Mouse (Mus musculus) layer of hippocampus, adult 11-12 months (tissue): ENCODE data around the gene Usp54.

Experiments used
- DNase-seq: peaks from one replicate; pipeline ENCODE4 v3.0.0; 2022; ENCODE audit warnings: low spot score

Usp54 gene

DNA sequence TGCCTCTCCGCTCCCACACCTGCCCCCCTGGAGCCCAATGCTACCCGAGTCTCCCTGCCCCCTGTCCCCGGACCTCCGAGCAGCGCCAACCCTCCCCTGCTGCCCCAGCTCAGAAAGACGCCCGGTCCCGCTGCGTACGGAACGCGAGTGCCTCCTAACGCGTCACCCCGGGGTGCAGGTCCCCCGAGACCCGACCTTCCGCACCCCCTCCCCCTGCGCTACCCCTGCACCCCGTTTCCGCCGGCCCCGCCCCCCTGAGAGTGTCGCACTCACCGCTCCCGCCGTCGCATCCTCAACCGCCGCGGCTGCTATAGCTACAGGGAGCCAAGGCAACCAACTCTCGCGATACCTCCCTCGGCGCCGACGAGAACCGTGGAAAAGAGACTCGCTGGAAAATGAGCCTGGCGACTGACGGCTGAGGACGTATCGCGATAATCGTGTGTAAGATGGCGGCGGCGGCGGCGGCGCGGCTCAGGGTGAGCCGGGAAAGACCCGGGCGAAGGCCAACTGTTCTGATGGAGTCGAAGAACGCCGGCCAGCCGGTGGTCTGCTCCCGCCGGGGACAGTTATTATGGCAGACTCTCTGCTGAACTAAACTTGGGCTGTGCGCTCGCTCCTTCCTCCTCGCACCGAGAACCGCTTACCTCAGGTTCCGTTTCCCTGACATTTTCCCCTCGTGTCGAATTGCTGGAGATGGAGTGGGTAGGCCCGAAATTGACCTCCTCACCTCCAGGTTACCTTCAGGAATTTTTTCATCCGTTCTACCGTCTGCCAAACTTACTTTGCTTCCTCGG lies at the start of gene Usp54:
TSS of gene Usp54 (minus strand) at position 420 of the 794 bp plus-strand sequence.
- DNase-seq: peak; percentile 98

DNA sequence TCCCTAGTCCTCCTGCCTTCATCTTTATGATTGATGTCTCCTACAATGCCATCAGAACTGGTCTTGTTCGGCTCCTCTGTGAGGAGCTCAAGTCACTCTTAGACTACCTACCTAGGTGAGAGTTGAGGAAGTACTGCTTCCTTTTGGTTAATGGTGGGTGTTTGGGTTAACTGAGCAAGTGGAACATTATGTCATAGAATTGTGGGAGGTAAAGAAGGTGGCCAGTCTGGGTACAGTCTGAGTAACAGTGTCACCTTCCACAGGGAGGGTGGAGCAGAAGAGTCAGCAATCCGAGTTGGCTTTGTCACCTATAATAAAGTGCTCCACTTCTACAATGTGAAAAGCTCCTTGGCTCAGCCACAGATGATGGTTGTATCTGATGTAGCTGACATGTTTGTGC lies 48.1 kb upstream of the Usp54 start:
- no peak for DNase-seq

DNA sequence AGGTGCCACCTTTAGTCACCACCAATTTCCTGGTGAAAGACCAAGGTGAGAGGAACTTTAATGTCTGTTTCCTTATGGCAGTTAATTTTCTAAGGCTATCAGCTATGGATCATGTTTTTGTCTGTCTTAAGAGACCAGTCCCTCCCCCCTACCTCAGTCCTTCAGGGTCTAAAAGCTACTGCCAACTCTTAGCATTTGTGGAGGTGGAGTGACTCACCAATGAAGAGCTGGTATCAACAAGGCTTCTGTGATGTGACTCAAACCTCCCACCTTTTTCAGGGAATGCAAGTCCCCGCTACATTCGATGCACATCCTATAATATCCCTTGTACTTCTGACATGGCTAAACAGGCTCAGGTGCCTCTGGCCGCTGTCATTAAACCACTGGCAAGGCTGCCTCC lies 45.7 kb upstream of the Usp54 start:
- DNase-seq: no peak

DNA sequence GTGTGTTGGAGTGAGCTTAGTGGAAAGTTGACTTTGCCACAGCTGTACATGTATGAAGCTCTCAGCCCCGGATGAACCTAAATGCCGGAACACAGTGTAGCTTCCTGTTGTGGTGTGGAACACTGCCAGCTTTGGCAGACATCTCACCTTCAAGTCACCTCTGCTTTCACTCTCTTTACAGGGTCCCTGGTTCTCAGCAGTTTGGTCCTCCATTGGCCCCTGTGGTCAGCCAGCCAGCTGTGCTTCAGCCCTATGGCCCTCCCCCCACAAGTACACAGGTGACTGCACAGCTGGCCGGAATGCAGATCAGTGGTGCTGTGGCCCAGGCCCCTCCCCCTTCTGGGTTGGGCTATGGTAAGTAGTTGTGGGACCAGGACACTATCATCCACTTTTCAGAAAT lies 41.6 kb upstream of the Usp54 start:
- no peak for DNase-seq

DNA sequence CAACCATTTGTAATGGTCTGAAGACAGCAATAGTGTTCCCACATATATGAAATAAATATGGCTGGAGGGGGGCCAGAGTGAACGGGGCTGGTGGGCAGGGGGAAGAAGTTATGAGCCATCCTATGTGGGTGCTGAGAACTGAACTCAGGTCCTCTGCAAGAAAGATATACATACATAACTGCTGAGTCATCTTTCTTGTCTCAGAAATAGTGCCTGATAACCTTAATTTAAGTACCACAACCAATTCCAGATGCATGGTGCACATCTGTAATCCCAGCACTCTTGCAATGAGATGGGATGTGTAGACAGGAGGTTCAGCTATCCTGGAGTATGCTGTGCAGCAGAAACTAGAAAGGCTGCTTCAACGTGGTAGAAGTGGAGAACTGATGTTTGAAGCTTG lies 40.9 kb upstream of the Usp54 start:
- DNase-seq: no peak

DNA sequence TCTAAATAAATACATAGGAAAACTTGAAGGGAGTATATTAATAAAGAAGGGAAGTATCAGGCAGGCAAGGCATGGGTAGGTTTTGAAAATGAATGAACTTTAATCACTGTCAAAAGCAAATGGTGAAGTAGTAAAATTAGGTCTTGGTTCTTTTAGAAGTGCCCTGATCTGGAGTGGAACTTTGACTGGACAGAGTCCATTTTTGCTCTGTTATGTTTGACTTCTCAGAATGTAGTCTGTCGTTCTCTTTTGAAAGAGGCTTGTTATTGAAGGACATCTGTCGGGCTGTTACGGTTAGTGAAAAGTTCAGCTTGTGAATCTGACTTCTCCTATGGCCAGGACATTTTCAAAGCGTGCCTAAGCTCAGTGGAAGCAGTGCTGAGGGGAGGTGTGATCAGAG lies 37.0 kb upstream of the Usp54 start:
- no peak for DNase-seq

DNA sequence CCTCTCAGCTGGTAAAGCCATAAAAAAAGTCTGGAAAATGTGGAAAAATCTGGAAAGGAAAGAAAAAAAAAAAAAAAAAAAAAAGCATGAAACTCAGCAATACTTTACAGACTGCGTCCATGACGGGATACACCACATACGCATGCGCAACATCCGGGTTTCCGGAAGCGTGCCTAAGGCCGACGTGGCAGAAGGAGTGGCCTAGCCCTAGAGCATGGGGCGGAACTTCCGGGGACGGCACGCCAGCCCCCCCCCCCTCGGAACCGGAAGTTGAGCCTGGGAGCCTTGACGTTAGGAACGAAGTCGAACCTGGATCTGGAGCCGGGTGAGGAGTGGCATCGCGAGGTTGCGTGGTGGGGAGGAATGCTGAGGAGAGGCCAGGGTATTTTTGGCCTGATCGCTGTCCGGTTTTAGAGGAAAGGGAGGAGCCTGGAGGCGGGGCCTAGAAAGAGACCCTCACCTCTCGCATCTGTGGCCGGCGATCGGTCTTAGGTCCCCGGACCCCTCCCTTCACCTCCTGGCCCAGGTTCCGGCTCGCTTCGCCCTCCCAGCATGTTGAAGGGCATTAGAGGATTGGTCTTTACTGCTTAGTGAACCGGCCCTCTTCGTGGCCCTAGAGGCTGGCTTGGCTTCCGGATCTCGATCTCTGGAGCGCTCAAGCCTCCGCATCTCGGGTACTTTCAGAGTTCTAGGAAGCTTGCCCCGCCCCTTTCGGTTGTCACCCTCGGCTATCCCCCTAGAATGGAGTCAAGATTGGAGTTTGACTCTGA lies 33.4 kb upstream of the Usp54 start, which contains the start of gene Sec24c:
TSS of gene Sec24c (plus strand) at position 245 of the 770 bp plus-strand sequence.
- peak; percentile 94 for DNase-seq

DNA sequence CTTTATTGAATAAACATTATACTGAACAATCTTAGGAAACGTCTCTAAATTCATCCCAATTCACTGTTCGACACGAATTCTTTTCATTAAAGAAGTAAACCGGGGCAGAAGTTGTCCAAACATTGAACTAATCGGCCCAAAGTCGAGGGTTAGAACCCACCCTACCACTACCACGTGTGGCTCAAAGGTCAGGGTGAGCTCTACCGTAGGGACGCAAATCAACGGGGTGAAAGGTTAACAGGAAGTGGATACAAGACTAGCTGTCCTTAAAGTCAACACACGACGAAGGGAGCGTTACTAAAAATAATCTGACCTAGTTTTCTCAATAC lies 32.8 kb upstream of the Usp54 start:
- DNase-seq: no peak

DNA sequence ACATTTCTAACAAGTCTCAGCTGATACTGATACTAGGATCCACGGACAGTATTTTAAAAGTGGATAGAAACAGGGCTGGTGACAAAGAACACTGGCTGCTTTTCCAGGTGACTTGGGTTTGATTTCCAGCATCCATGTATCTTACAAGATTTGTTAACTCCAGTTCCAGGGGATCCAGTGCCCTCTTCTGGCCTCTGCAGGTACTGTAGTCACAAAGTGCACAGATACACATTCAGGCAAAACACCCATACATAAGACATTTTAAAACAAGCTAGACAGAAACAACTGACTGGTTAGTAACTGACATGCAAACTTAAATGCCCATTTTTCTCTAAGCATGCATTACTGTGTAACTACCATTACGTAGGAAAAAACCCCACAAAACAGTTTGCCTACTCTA lies 32.1 kb upstream of the Usp54 start:
- no peak for DNase-seq

DNA sequence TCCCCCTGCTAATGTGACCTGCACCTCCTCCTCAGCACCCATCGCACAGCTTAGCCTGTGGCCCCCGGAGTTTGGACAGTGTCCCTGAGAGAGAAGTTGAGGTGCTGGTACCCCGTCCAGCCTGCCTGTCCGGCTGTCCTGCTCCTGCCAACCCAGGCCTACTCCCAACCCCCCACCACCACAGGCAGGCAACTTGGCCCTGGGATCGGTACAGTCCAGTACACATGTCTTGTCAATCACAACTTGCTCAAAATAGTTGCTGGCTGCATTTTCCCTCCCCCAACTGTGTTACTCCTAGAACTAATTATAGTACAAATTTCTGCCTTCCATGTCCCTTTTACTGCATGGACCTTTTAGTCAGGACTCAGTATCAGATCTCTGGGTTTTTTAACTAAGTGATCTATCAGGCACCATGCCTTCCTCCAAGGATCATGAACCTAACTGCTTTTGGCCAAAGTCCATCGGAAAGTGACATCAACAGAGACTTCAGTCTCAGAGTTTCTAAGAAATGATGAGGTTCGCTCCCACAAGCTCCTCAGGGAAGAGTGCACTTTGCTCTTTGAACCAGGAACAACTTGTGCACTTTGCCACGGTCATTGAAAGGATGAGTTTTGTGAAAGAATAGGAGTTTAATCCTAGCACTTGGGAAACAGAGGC lies 27.4 kb upstream of the Usp54 start, which contains the start of gene Synpo2l:
TSS of gene Synpo2l (minus strand) at position 201 of the 657 bp plus-strand sequence.
- DNase-seq: no peak

DNA sequence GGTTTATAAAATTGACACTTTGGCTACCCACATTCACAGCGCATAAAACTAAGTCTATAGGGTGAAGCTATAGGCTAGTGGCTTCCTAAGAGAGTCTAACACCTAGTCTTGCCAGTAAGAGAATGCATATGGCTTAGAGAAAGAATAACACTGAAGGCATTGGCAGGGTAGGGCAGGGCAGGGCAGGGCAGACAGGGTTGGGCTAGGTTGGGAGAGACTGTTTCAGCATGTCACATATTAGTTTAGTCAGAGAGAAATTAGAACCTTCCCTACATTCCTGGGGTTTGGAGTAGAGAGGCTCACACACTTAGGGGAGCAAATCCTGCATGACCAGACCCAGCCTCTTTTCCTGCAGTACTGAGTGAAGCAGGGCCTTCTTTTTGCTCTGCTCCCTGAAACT lies 26.6 kb upstream of the Usp54 start:
- DNase-seq: no peak

DNA sequence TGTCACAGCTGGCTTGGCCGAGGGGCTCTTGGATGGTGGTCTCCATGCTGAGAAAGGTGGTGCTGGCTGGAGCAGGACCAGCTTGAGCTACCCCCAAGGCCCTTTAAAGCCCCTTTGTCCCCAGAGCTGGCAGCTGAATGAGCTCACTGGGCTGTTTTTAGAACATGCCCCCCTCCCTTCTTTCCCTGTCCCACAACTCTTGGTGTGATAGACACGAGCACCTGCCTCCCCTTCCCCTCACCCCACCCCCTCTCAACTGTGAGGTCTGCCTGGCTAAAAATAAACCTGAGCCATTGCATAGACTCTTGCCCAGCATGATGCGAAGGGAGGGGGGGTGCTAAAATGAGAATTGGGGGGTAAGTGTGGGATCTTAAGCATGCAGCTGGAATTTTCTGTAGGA lies 23.6 kb upstream of the Usp54 start:
- DNase-seq: no peak

DNA sequence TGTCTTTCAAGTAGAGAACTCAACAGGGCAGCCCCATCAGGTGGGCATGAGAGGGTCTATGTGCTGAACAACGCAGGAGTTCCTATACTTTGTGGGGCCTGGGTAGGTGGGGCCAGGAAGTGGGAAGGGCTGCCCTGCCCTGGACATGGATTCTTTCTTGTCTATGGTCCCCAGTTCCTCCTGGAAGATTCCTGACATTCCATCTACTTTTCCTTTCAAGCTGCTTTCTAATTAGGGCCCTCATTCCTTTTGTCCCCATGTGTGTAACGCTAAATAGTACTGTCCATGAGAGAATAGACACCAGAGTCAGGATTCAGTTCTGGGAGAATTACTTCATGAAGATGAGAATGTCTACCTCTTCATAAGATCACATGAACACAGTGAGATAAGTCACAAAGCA lies 22.7 kb upstream of the Usp54 start:
- DNase-seq: no peak

DNA sequence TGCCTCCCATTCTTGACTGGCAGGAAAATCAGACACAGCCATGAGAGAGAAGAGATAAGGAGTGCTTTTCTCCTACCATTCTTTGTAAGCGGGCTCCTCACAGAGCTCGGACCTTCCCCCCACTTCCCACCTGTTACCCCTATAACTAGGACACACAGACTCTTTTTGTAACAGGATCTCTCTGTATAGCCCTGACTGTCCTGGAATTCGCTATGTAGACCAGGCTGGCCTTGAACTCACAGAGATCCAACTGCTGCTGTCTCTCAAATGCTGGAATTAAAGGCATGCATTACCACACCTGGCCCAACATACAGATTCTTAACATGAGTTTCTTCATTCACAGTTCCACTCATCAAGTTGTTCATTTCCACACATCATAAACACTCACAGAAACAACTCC lies 21.9 kb upstream of the Usp54 start:
- DNase-seq: no peak

DNA sequence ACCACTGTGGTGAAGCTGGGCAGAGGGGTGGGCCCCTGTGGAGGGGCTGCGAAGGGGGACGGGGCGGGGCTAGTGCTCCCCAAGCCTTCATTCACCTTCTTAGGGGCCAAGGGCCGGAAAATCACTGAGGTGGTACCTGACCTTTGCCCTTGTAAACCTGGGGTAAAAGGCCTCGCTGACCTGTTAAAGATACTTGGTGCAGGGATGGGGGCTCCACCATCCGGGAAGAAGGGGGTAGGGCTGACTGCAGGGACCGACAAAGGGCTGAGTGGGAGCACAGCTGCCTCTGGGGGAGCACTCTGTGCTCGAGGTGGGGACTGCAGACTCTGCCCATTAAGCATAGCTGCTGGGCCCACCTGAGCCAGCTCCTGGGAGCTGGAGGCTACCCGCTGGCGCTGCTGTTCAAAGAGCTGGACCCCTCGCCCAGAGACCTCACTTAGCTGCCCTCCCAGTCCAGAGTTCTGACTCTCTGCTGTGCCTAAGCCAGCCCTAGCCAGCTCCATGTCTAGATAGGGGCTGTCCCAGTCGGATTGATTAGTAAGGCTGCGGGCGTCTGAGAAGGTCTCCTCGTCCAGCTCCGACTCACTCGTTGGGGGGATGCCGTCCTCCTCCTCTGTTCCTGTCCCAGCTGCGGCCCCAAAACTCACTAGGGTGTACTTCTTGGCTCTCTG lies 20.9 kb upstream of the Usp54 start:
- DNase-seq: peak; percentile 29

DNA sequence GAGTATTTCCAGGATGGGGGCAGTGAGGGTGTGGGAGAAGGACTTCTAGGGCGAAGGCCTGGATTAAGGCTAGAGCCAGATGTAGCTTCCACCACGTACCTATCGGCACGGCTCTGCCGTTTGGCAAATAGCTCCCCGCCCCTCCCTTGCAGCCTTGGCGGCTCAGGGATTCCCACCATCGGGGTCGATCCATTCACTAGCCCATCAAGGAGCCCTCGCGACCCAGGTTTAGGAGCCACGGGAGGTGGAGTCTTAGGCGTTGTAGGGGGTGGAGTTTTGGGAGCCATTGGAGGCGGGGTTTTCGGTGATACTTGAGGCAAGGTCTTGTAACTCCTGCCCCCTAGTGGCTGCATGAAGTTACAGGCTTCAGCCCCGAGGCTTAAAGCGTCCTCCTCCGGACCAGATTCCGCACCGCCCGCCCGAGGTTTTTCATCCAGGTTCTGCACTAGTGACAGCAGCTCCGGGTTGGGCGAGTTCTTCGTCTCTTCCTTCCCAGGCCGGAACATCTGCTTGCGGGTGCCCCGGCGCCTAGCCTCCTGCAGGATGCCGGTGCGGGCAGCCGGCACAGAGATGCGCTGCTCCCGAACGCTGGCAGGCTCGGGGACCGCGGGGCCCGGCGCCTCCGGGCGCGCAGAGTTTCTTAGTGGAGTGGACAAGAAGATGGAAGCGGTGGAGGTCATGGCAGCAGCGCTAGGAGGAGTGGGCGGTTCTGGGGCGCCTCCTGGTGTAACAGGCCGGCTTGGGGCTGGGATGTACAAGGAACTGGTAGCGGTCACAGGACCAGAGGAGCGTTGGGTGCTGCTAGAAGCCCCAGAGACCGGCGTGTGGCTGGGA lies 20.2 kb upstream of the Usp54 start:
- peak; percentile 97 for DNase-seq

DNA sequence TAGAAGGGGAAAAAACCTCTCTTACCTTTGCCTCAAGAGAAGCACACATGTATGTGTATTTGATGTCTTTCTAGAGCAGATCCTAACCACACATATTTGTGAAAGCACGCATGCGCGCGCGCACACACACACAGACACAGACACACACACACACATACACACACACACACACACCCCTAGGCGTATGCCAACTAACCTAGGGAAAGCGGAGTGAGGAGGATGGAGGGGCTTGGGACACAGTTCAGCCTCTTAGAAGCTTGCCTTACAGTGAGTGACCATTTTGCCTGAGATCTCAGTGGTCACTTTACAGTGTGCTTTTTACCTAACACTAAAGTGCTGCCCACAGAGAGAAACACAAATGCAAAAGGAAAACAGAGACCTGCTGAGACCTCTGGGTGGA lies 18.8 kb upstream of the Usp54 start:
- no peak for DNase-seq

DNA sequence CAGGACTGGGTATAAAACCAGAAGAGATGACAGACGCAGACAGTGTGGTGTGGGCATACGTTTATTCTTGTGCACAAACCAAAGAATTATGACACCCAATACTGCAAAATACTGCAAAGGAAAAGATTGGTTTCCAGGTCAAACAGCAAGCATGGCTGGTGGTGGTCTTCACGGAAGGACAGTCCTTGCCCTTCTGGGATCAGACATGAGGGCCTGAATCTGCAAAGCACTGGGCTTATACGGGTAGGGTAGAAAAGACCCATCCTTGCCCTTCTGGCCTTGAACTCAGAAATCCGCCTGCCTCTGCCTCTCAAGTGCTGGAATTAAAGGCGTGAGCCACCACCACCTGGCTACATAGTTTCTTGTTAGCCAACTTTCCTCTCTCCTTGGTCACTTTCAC lies 18.0 kb upstream of the Usp54 start:
- DNase-seq: no peak

DNA sequence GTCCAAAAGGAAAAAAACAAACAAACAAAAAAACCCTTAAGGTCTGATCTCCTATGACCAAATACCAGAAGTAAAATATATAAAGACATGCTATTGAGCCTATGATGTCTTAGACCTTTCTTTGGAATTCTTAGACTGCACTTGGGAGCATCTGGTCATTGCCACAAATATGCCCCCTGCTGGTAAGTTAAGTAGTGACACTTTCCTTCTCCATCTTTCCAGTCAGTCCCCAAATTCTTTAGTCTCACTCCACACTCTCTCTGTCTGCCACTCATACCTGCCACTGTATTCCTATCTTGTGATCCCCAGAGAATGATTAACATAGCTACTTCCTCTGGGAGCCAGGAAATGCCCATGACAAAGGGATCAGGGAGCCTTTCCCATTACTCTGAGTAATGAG lies 17.5 kb upstream of the Usp54 start:
- peak; percentile 66 for DNase-seq

DNA sequence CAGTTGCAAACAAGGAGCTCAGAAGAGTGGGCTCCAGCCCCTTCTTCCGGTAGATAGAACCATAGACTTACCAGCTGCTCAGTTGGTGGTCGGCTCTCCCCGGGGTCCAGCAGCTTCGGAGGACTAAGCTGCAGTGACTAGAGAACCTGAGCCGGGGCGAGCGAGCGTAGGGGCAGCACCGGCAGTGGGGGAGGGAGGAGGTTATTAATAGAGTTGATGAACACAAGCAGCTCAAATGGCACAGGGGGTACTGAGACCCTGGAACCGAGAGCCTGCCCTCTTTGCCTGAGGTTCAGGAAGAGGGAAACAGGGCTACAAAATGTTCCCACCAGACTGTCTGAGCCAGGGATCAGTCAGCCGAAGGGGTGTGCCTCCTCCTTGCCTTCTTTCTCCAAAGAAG lies 15.5 kb upstream of the Usp54 start, which contains the start of gene Myoz1:
TSS of gene Myoz1 (minus strand) at position 180 of the 400 bp plus-strand sequence.
- no peak for DNase-seq

DNA sequence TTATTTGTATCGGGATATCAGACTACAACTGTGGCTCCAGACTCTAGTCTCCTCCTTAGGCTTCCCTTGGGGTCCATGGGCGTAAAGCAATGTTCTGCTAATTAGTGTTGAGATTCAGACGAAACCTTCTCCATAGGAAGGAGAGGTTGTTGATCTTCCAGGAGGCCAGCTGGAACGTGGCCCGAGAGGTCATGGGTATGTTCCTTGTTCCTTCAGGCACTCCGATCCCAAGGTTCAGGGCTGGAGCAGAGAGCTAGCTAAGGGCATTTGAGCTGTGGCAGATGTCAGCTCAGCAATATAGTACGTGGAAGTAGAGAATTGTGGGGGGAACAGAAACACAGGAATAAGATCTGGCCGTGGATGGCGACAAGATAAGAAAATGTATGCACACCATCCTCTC lies 14.9 kb upstream of the Usp54 start:
- no peak for DNase-seq
